In genomic region chr12:59969948-59970347, GRCm38 (mm10) we compare ENCODE assay signal across 15 mouse cellular contexts.
DNase-seq lines count a peak whose midpoint lies in the region; ATAC-seq and TF ChIP-seq lines count a peak whose summit lies in the region.
"Had no signal": no experiment of that assay in that cellular context is flagged by ENCODE, and none has a peak within 500 bp of the region (broad histone marks: within the 10 kb centered on the region; RNA-seq: fewer than 3 reads in every experiment).

No protein-coding gene starts in this region.

- no peak for ATAC-seq in embryonic facial prominence, embryonic 12.5 days (ENCODE audit: insufficient number of reproducible peaks, insufficient read depth, low FRiP score, low TSS enrichment)
- ATAC-seq in limb, embryonic 13.5 days (ENCODE audit: low FRiP score, low read depth) = no peak
- ATAC-seq: hindbrain, embryonic 16.5 days had no signal

- H3K9me3 ChIP-seq in embryonic facial prominence, embryonic 12.5 days = no peaks in the 10 kb centered on the region
- H3K9me3 ChIP-seq in embryonic facial prominence, embryonic 10.5 days = no peaks in the 10 kb centered on the region
- H3K9me3 ChIP-seq in limb, embryonic 13.5 days = no peaks in the 10 kb centered on the region
- H3K9me3 ChIP-seq in limb, embryonic 10.5 days (replicated peaks) = no peaks in the 10 kb centered on the region
- H3K9me3 ChIP-seq: heart, embryonic 15.5 days; neural tube, embryonic 13.5 days had no signal

- TF ChIP-seq POLR2A in kidney, adult 2 months (IDR thresholded peaks at IDR 0.05; ENCODE audit: low read depth, low read length) = no peak

- no peak overlapping the region for H3K4me2 ChIP-seq in embryonic facial prominence, embryonic 12.5 days (replicated peaks)
- H3K4me2 ChIP-seq in limb, embryonic 13.5 days (replicated peaks) = no peak overlapping the region
- H3K4me2 ChIP-seq: heart, embryonic 15.5 days; neural tube, embryonic 13.5 days had no signal

- no peak overlapping the region for H3K4me3 ChIP-seq in embryonic facial prominence, embryonic 12.5 days
- H3K4me3 ChIP-seq in embryonic facial prominence, embryonic 10.5 days = no peak overlapping the region
- H3K4me3 ChIP-seq in limb, embryonic 13.5 days = no peak overlapping the region
- no peak overlapping the region for H3K4me3 ChIP-seq in limb, embryonic 10.5 days
- H3K4me3 ChIP-seq in kidney, adult 2 months (ENCODE audit: insufficient read depth, low read depth, low read length) = no peak overlapping the region
- H3K4me3 ChIP-seq: erythroblast, embryonic 14.5 days; heart, embryonic 15.5 days; neural tube, embryonic 13.5 days had no signal

- DNase-seq in embryonic facial prominence, embryonic 10.5 days (ENCODE audit: low spot score) = no peak
- DNase-seq in limb, embryonic 10.5 days (ENCODE audit: low spot score) = no peak
- DNase-seq in heart, postnatal 4 days = peak; percentile 9
- peak; percentile 6 to 20 for DNase-seq in lung, postnatal 4 days
- no peak for DNase-seq in kidney, adult 2 months
- DNase-seq in cerebellum, postnatal 25 days = no peak
- DNase-seq: B cell, adult 2 months; cerebellum, adult 11 months; retina, postnatal 1 day had no signal

- H3K27me3 ChIP-seq in embryonic facial prominence, embryonic 12.5 days = no peaks in the 10 kb centered on the region
- no peaks in the 10 kb centered on the region for H3K27me3 ChIP-seq in embryonic facial prominence, embryonic 10.5 days (replicated peaks; ENCODE audit: low read depth, poor library complexity, severe bottlenecking)
- no peaks in the 10 kb centered on the region for H3K27me3 ChIP-seq in limb, embryonic 13.5 days
- H3K27me3 ChIP-seq in limb, embryonic 10.5 days (ENCODE audit: low read depth, poor library complexity, severe bottlenecking) = no peaks in the 10 kb centered on the region
- H3K27me3 ChIP-seq in kidney, adult 2 months (replicated peaks; ENCODE audit: control insufficient read depth, insufficient read depth, low read length) = no peaks in the 10 kb centered on the region
- H3K27me3 ChIP-seq: heart, embryonic 15.5 days; neural tube, embryonic 13.5 days had no signal

- H3K4me1 ChIP-seq in embryonic facial prominence, embryonic 12.5 days = no peaks in the 10 kb centered on the region; the same call in 1 of the 2 replicates
- H3K4me1 ChIP-seq in embryonic facial prominence, embryonic 10.5 days = no peaks in the 10 kb centered on the region
- peaks cover 6% of the 10 kb centered on the region; the same call in 1 of the 2 replicates for H3K4me1 ChIP-seq in limb, embryonic 13.5 days
- no peaks in the 10 kb centered on the region for H3K4me1 ChIP-seq in limb, embryonic 10.5 days
- no peaks in the 10 kb centered on the region for H3K4me1 ChIP-seq in kidney, adult 2 months (ENCODE audit: control insufficient read depth, insufficient read depth, low read length)
- H3K4me1 ChIP-seq: heart, embryonic 15.5 days; neural tube, embryonic 13.5 days had no signal

- H3K9ac ChIP-seq in embryonic facial prominence, embryonic 12.5 days = no peak overlapping the region
- no peak overlapping the region for H3K9ac ChIP-seq in limb, embryonic 13.5 days
- H3K9ac ChIP-seq: heart, embryonic 15.5 days; neural tube, embryonic 13.5 days had no signal

- WGBS in embryonic facial prominence, embryonic 12.5 days = 70% methylated on average over 2 of the region's 2 CpGs
- 80% methylated on average over 2 of the region's 2 CpGs for WGBS in embryonic facial prominence, embryonic 10.5 days
- 71% methylated on average over 2 of the region's 2 CpGs for WGBS in limb, embryonic 13.5 days
- WGBS in limb, embryonic 10.5 days = 79% methylated on average over 2 of the region's 2 CpGs
- WGBS in kidney, adult 2 months = 63% methylated on average over 2 of the region's 2 CpGs

- H3K36me3 ChIP-seq in embryonic facial prominence, embryonic 12.5 days = no peaks in the 10 kb centered on the region
- H3K36me3 ChIP-seq in embryonic facial prominence, embryonic 10.5 days (replicated peaks) = no peaks in the 10 kb centered on the region
- H3K36me3 ChIP-seq in limb, embryonic 13.5 days = no peaks in the 10 kb centered on the region
- H3K36me3 ChIP-seq in limb, embryonic 10.5 days = no peaks in the 10 kb centered on the region
- no peaks in the 10 kb centered on the region for H3K36me3 ChIP-seq in kidney, adult 2 months (ENCODE audit: control insufficient read depth, insufficient read depth, low read length)
- H3K36me3 ChIP-seq: heart, embryonic 15.5 days; neural tube, embryonic 13.5 days had no signal

- TF ChIP-seq CTCF in kidney, adult 2 months (conservative IDR thresholded peaks at IDR 0.05; ENCODE audit: insufficient read depth, insufficient read length, low read depth, low read length) = no peak

- 0 out of 2 replicates have a peak overlapping the region, but pooled peaks have one; percentile 69 for H3K27ac ChIP-seq in embryonic facial prominence, embryonic 12.5 days
- H3K27ac ChIP-seq in embryonic facial prominence, embryonic 10.5 days (replicated peaks) = no peak overlapping the region
- peak overlapping the region; percentile 6; the same call in 1 of the 2 replicates for H3K27ac ChIP-seq in limb, embryonic 13.5 days
- no peak overlapping the region for H3K27ac ChIP-seq in limb, embryonic 10.5 days
- H3K27ac ChIP-seq in kidney, adult 2 months (ENCODE audit: insufficient read depth, low read depth, low read length) = no peak overlapping the region
- H3K27ac ChIP-seq: heart, embryonic 15.5 days; neural tube, embryonic 13.5 days had no signal

Comparison
In these comparisons a context has a peak if more than half of its experiments do, and no peak if none do; other contexts are left out.
1. H3K27ac ChIP-seq: peak in embryonic facial prominence, embryonic 12.5 days (single experiment) and limb, embryonic 13.5 days (single experiment); none in embryonic facial prominence, embryonic 10.5 days (single experiment), limb, embryonic 10.5 days (single experiment) and kidney, adult 2 months (single experiment).
2. DNase-seq: peak in heart, postnatal 4 days (single experiment) and lung, postnatal 4 days (2 of 2); none in embryonic facial prominence, embryonic 10.5 days (single experiment), limb, embryonic 10.5 days (single experiment), kidney, adult 2 months (single experiment) and cerebellum, postnatal 25 days (0 of 2).